Mouse (Mus musculus) gastrocnemius, adult 8-10 months (tissue): ENCODE data around the gene Lmnb2. TPM values are rescaled to one million over a fixed set of nuclear protein-coding genes. Genes with fewer than 3 reads are reported as not detected.

Experiments used
- DNase-seq, 2 experiments: peaks; one replicate each; pipeline ENCODE4 v3.0.0; 2022; ENCODE audit warnings: low spot score in 2 of 2
- total RNA-seq, 4 experiments: library from RNA; stranded (reverse); gene quantifications; 2 replicates each; pipeline ENCODE4 v1.2.4; 2022

The Lmnb2 gene
- total RNA-seq, 4 experiments from 2014 or later, result 2.1 to 4.0 (median 2.3) TPM

- peak in 1 of 2 experiments; percentile 65 for DNase-seq
Measured at GRCm38 (mm10) chr10:80930361-80931152, 12.5 kb upstream of the Lmnb2 start.

GRCm38 (mm10) chr10:80929299-80930226 lies 11.5 kb upstream of the Lmnb2 start, which contains the start of gene Gadd45b:
Gene Gadd45b (plus strand): TSS chr10:80930073.
- peak; percentile 95 to 98 for DNase-seq

- peak; percentile 83 to 88 for DNase-seq
Measured at GRCm38 (mm10) chr10:80928586-80929298, 10.7 kb upstream of the Lmnb2 start.

GRCm38 (mm10) chr10:80925472-80925871 lies 7.4 kb upstream of the Lmnb2 start:
- no peak for DNase-seq

- no peak for DNase-seq
Measured at GRCm38 (mm10) chr10:80921923-80922322, 3.9 kb upstream of the Lmnb2 start.

- DNase-seq, result no peak
Measured at GRCm38 (mm10) chr10:80917336-80917778, 688 bp downstream of the Lmnb2 start.

- DNase-seq, result no peak
Measured at GRCm38 (mm10) chr10:80915736-80916135, 2.3 kb downstream of the Lmnb2 start.

GRCm38 (mm10) chr10:80915260-80915659 lies 2.8 kb downstream of the Lmnb2 start:
- no peak for DNase-seq

GRCm38 (mm10) chr10:80914253-80914656 lies 3.8 kb downstream of the Lmnb2 start:
- peak in 1 of 2 experiments; percentile 56 for DNase-seq

- DNase-seq, result no peak
Measured at GRCm38 (mm10) chr10:80913364-80914011, 4.6 kb downstream of the Lmnb2 start.

- no peak for DNase-seq
Measured at GRCm38 (mm10) chr10:80911891-80912290, 6.2 kb downstream of the Lmnb2 start.

- no peak for DNase-seq
Measured at GRCm38 (mm10) chr10:80911354-80911753, 6.7 kb downstream of the Lmnb2 start.

- DNase-seq, result no peak
Measured at GRCm38 (mm10) chr10:80909375-80910162, 8.5 kb downstream of the Lmnb2 start.

- no peak for DNase-seq
Measured at GRCm38 (mm10) chr10:80904709-80905108, 13.3 kb downstream of the Lmnb2 start.

GRCm38 (mm10) chr10:80904004-80904693 lies 13.9 kb downstream of the Lmnb2 start:
- DNase-seq, result no peak

GRCm38 (mm10) chr10:80903282-80903681 lies 14.8 kb downstream of the Lmnb2 start:
- DNase-seq, result no peak

GRCm38 (mm10) chr10:80902273-80902940 lies 15.6 kb downstream of the Lmnb2 start:
- DNase-seq, result no peak

GRCm38 (mm10) chr10:80901409-80902272 lies 16.4 kb downstream of the Lmnb2 start:
- DNase-seq, result no peak
